Mouse (Mus musculus) kidney, adult 2 months (tissue): Measurements from ENCODE around the gene Gtsf1l.

Experiments used
- CTCF ChIP-seq: fragments of 200-500 bp; conservative IDR thresholded peaks from 2 replicates; pipeline ENCODE4 v1.5.1; 2011; ENCODE audit warnings: low read depth, mild to moderate bottlenecking, control low read depth, low read length, moderate library complexity, mixed read lengths; ENCODE audit not compliant: insufficient read depth, insufficient read length
- POLR2A ChIP-seq: fragments of 200-500 bp; IDR thresholded peaks from one replicate; pipeline ENCODE4 v1.6.1; 2011; ENCODE audit warnings: low read depth, low read length, control low read depth

GRCm38 (mm10) chr2:163110706-163111105 is 23.1 kb upstream of the Gtsf1l start:
- TF ChIP-seq POLR2A: no peak
- TF ChIP-seq CTCF: no peak
